Mouse (Mus musculus) heart, embryonic 11.5 days (tissue): ENCODE measurements around the gene Gm21905. TPM values are rescaled to one million over a fixed set of nuclear protein-coding genes. Genes with fewer than 3 reads are reported as not detected.

Experiments
- ATAC-seq: fragments of 200-750 bp; cut with Nextera tagmentation; replicated peaks from 2 replicates; pipeline ENCODE4 v1.8.0; 2017; ENCODE audit warnings: moderate library complexity; ENCODE audit not compliant: insufficient number of reproducible peaks, low FRiP score, low TSS enrichment
- H3K27ac ChIP-seq: fragments of 300-500 bp; sonication (generic); 2 replicates; pipeline ENCODE4 v1.5.1; 2014; ENCODE audit warnings: mild to moderate bottlenecking, low read depth, low read length
- H3K27me3 ChIP-seq: fragments of 300-500 bp; sonication (generic); 2 replicates; pipeline ENCODE4 v1.6.1; 2014; ENCODE audit warnings: mild to moderate bottlenecking, low read length, mixed read lengths; ENCODE audit not compliant: control insufficient read depth, insufficient read depth
- H3K36me3 ChIP-seq: fragments of 300-500 bp; sonication (generic); 2 replicates; pipeline ENCODE4 v1.6.1; 2014; ENCODE audit warnings: mild to moderate bottlenecking, low read length, moderate library complexity, mixed read lengths; ENCODE audit not compliant: control insufficient read depth, insufficient read depth
- H3K4me1 ChIP-seq: fragments of 300-500 bp; sonication (generic); 2 replicates; pipeline ENCODE4 v1.6.1; 2014; ENCODE audit warnings: low read length; ENCODE audit not compliant: control insufficient read depth, insufficient read depth
- H3K4me2 ChIP-seq: fragments of 300-500 bp; sonication (generic); 2 replicates; pipeline ENCODE4 v1.6.1; 2014; ENCODE audit warnings: mild to moderate bottlenecking, moderate library complexity
- H3K4me3 ChIP-seq: fragments of 300-500 bp; sonication (generic); 2 replicates; pipeline ENCODE4 v1.5.1; 2014; ENCODE audit warnings: low read depth, low read length
- H3K9ac ChIP-seq: fragments of 300-500 bp; sonication (generic); 2 replicates; pipeline ENCODE4 v1.6.1; 2014; ENCODE audit warnings: mild to moderate bottlenecking, low read depth, low read length, moderate library complexity
- H3K9me3 ChIP-seq: fragments of 300-500 bp; sonication (generic); replicated peaks from 2 replicates; pipeline ENCODE4 v1.6.1; 2016; ENCODE audit warnings: low read length; ENCODE audit not compliant: control insufficient read depth
- WGBS: fragments of 180-500 bp; shearing (Covaris S2); extraction: QIAGEN DNeasy Blood & Tissue Kit; methylation state at CpG from one replicate; pipeline ENCODE4 v1.1.7; 2014; ENCODE audit not compliant: insufficient replicate concordance; 5-methylcytosine and 5-hydroxymethylcytosine counted together
- polyA plus RNA-seq: library from polyadenylated mRNA; unstranded; fragments of >200 nt; fragmentation: Nextera tagmentation; extraction: Ambion mirVana; gene quantifications from 2 replicates; pipeline ENCODE4 v1.2.1, GENCODE M21; 2014

Gene Gm21905
- polyA plus RNA-seq, 1 experiment from 2014 or later: not detected

GRCm38 (mm10) chr5:67883564-67884171, 62.6 kb downstream of the Gm21905 start:
- Histone ChIP-seq H3K4me2 (no peak overlapping the region), H3K9me3 (no peaks in the 10 kb centered on the region), H3K4me1 (no peaks in the 10 kb centered on the region), H3K9ac (no peak overlapping the region), H3K27ac (no peak overlapping the region), H3K4me3 (no peak overlapping the region), H3K36me3 (no peaks in the 10 kb centered on the region), H3K27me3 (no peaks in the 10 kb centered on the region)
- WGBS: 80% methylated on average over 1 of the region's 1 CpGs
- no peak for ATAC-seq

Other genes starting within 250 kb of the Gm21905 start
- gene Atp8a1, start 99.0 kb downstream of the Gm21905 start, polyA plus RNA-seq: 25.1 and 25.6 TPM in 2 replicates
- gene Gm5108, start 4.8 kb downstream of the Gm21905 start, polyA plus RNA-seq: not detected in 2 replicates
- not detected in 2 replicates for gene Grxcr1, start 85.4 kb upstream of the Gm21905 start, polyA plus RNA-seq